Mouse (Mus musculus): ENCODE measurements at regions not wholly inside any gene's neighbourhood (a gene's known extent, or its start where the extent isn't known, plus 50 kb on each side); places are given as distances from the start of the nearest gene placed in this dataset.

- Histone ChIP-seq H3K4me1 (no peaks in the 10 kb centered on the region), H3K27me3 (replicated peaks) (no peaks in the 10 kb centered on the region), H3K4me2 (replicated peaks) (no peak overlapping the region), H3K27ac (no peak overlapping the region), H3K9me3 (no peaks in the 10 kb centered on the region), H3K36me3 (no peaks in the 10 kb centered on the region), H3K4me3 (no peak overlapping the region), H3K9ac (no peak overlapping the region)
- no peak for ATAC-seq (ENCODE audit: low FRiP score, low read depth)
These were observed 783.9 kb downstream of the Stpg2 start for GRCm38 (mm10) chr3:139989380-139989779.

DNA sequence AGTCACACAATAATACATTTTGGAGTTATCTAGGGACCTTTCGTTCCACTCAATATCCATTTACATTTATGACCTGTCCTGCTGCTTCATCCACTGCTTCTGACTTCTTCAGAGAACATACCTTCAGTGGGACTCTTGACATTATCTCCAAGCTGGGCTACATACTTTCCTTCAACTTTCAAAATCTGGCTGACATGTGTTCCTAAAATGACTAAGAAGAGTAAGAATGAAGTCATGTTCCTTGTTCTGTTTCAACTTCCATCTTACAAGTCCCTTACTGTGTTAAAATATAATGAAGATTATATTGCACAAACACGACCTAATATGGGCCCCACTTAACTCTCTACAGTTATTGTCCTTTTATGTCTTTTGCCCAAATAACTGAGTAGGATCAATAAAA is 807.0 kb downstream of the Stpg2 start:
- Histone ChIP-seq H3K9me3 (no peaks in the 10 kb centered on the region), H3K36me3 (no peaks in the 10 kb centered on the region), H3K27ac (no peak overlapping the region), H3K27me3 (replicated peaks) (no peaks in the 10 kb centered on the region), H3K4me2 (replicated peaks) (no peak overlapping the region), H3K4me1 (no peaks in the 10 kb centered on the region), H3K9ac (no peak overlapping the region), H3K4me3 (no peak overlapping the region)
- 77% methylated on average over 2 of the region's 2 CpGs for WGBS
- no peak for ATAC-seq (ENCODE audit: low FRiP score, low read depth)

GRCm38 (mm10) chr3:140034101-140034500 is 828.6 kb downstream of the Stpg2 start:
- Histone ChIP-seq H3K9ac (no peak overlapping the region), H3K4me3 (no peak overlapping the region), H3K4me1 (no peaks in the 10 kb centered on the region), H3K9me3 (no peaks in the 10 kb centered on the region), H3K36me3 (no peaks in the 10 kb centered on the region), H3K27ac (no peak overlapping the region), H3K4me2 (replicated peaks) (no peak overlapping the region), H3K27me3 (replicated peaks) (no peaks in the 10 kb centered on the region)
- no peak for ATAC-seq (ENCODE audit: low FRiP score, low read depth)
- 91% methylated on average over 3 of the region's 3 CpGs for WGBS

DNA sequence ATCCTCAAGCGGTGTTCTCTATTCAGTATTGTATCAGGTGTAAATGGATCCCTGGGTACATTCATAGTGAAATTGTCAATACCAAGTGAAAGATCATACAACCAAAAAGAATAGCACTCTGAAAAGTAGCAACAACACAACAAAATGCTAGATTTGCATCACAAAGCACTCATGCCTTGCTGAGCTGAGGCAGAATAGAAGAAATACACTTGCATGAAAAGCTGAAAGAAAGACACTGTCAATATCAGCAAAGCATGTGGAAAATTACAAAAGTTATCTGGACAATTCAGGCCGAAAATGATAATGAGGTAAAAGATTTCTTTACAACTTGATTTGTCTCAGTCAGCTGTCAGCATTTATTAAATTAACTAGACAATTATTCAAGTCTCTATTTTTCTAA is 829.6 kb downstream of the Stpg2 start:
- ATAC-seq (ENCODE audit: low FRiP score, low read depth) = no peak
- no peaks in the 10 kb centered on the region for H3K36me3 ChIP-seq
- no peaks in the 10 kb centered on the region for H3K27me3 ChIP-seq (replicated peaks)
- no peak overlapping the region for H3K27ac ChIP-seq
- no peaks in the 10 kb centered on the region for H3K4me1 ChIP-seq
- H3K4me2 ChIP-seq (replicated peaks) = no peak overlapping the region
- no peak overlapping the region for H3K9ac ChIP-seq
- no peaks in the 10 kb centered on the region for H3K9me3 ChIP-seq
- H3K4me3 ChIP-seq = no peak overlapping the region
- WGBS = 36% methylated on average over 2 of the region's 2 CpGs

GRCm38 (mm10) chr3:140044898-140045297 is 839.4 kb downstream of the Stpg2 start:
- H3K9me3 ChIP-seq = no peaks in the 10 kb centered on the region
- no peak for ATAC-seq (ENCODE audit: low FRiP score, low read depth)
- no peaks in the 10 kb centered on the region for H3K27me3 ChIP-seq (replicated peaks)
- no peak overlapping the region for H3K27ac ChIP-seq
- no peak overlapping the region for H3K4me3 ChIP-seq
- H3K36me3 ChIP-seq = no peaks in the 10 kb centered on the region
- H3K9ac ChIP-seq = no peak overlapping the region
- no peaks in the 10 kb centered on the region for H3K4me1 ChIP-seq
- no peak overlapping the region for H3K4me2 ChIP-seq (replicated peaks)

DNA sequence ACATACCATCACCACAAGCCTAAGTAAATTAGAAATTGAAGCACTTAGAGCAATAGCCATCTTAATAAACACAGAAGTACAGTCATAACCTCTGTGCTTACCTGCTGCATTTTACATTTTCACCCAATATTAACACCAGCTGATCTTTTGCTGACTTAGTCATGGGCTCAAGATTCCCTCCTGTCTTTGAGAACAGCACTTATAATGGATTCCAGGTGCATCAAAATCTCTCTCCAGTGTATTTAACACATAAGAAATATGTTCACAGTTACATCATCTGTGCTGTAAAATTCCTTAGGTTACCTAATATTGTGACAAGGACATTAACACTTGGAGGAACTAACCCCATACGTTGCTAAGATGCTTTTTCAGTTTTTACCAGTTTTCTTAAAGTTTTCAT is 849.1 kb downstream of the Stpg2 start:
- no peaks in the 10 kb centered on the region for H3K9me3 ChIP-seq
- H3K4me2 ChIP-seq (replicated peaks) = no peak overlapping the region
- no peaks in the 10 kb centered on the region for H3K4me1 ChIP-seq
- H3K27me3 ChIP-seq (replicated peaks) = no peaks in the 10 kb centered on the region
- H3K27ac ChIP-seq = no peak overlapping the region
- no peak overlapping the region for H3K9ac ChIP-seq
- H3K4me3 ChIP-seq = no peak overlapping the region
- no peaks in the 10 kb centered on the region for H3K36me3 ChIP-seq
- ATAC-seq (ENCODE audit: low FRiP score, low read depth) = no peak
- 63% methylated on average over 1 of the region's 1 CpGs for WGBS

DNA sequence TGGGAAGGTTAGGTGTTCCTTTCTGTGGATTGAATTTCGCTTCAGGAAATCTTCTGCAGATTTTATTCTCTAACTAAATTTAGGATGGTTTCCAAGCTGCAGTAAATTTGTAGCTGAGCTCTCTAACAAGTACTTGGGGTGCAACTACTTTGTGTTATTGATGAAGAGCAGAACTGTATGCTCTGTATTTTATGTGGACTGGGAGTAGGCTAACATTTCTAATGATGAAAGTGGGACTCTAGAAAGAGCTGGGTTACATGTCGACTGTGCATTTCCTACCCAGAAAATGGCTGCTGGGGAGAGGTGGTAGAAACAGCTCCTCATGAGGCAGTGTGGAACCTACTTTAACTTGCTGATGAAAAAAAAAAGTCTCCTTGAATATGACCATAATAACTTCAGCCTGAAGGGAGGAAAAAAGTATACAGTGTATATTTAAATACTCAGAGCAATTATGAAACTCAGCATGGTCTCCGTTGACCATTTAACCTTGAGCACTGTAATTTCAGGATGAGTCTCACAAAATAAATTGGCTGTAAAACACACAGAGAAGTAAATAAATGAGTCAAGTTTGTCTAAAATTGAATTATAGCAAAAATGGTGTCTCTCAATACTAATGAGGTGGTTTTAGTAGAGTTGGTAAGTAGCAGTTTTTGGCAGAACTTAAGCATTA is 852.6 kb downstream of the Stpg2 start:
- Histone ChIP-seq H3K9ac (no peak overlapping the region), H3K9me3 (no peaks in the 10 kb centered on the region), H3K27me3 (replicated peaks) (no peaks in the 10 kb centered on the region), H3K27ac (no peak overlapping the region), H3K4me3 (no peak overlapping the region), H3K4me1 (no peaks in the 10 kb centered on the region), H3K36me3 (no peaks in the 10 kb centered on the region), H3K4me2 (replicated peaks) (no peak overlapping the region)
- WGBS = 87% methylated on average over 3 of the region's 3 CpGs
- no peak for ATAC-seq (ENCODE audit: low FRiP score, low read depth)

- Histone ChIP-seq H3K4me3 (no peak overlapping the region), H3K27me3 (replicated peaks) (no peaks in the 10 kb centered on the region), H3K27ac (no peak overlapping the region), H3K9me3 (no peaks in the 10 kb centered on the region), H3K9ac (no peak overlapping the region), H3K36me3 (no peaks in the 10 kb centered on the region), H3K4me2 (replicated peaks) (no peak overlapping the region), H3K4me1 (no peaks in the 10 kb centered on the region)
- 85% methylated on average over 3 of the region's 3 CpGs for WGBS
- ATAC-seq (ENCODE audit: low FRiP score, low read depth) = no peak
These were observed 853.6 kb downstream of the Stpg2 start for GRCm38 (mm10) chr3:140059102-140059501.

GRCm38 (mm10) chr3:140059522-140060110 is 854.1 kb downstream of the Stpg2 start:
- Histone ChIP-seq H3K9ac (no peak overlapping the region), H3K4me1 (no peaks in the 10 kb centered on the region), H3K27me3 (replicated peaks) (no peaks in the 10 kb centered on the region), H3K9me3 (no peaks in the 10 kb centered on the region), H3K4me2 (replicated peaks) (no peak overlapping the region), H3K27ac (no peak overlapping the region), H3K4me3 (no peak overlapping the region), H3K36me3 (no peaks in the 10 kb centered on the region)
- WGBS = 86% methylated on average over 4 of the region's 4 CpGs
- no peak for ATAC-seq (ENCODE audit: low FRiP score, low read depth)

DNA sequence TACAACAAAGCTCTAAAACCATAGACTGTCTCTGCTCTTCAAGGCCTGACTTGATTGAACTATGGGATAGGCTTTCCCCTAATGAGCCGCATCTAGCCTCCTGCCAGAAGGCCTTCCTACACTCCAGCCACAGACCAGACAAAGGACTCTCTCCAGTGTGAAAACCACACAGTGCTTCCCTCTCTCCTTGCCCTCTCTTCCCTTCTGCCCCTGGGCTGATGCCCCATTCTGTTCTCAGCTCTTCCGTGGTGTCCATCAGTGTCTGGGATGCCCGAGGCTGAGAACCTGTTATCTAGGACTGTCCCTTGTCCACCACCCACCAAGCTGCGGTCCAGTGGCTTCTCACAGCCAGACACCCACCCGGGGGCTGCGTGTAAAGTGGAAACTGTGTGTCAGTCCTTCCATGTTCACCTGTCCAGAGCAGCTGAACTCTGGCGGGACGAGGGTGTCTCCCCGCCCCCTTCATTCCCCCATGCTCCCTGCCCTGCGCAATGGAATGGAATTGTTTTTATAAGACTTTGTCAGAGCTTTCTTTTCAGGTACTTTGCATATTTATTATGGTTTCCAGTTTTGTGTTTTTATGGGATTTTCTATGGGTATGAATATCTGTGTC is 856.4 kb downstream of the Stpg2 start:
- no peak for ATAC-seq (ENCODE audit: low FRiP score, low read depth)
- Histone ChIP-seq H3K4me1 (no peaks in the 10 kb centered on the region), H3K9ac (no peak overlapping the region), H3K27ac (no peak overlapping the region), H3K4me2 (replicated peaks) (no peak overlapping the region), H3K9me3 (no peaks in the 10 kb centered on the region), H3K4me3 (no peak overlapping the region), H3K27me3 (replicated peaks) (no peaks in the 10 kb centered on the region), H3K36me3 (no peaks in the 10 kb centered on the region)
- WGBS = 89% methylated on average over 10 of the region's 10 CpGs

GRCm38 (mm10) chr3:140062880-140063279 is 857.4 kb downstream of the Stpg2 start:
- 86% methylated on average over 5 of the region's 5 CpGs for WGBS
- no peak for ATAC-seq (ENCODE audit: low FRiP score, low read depth)
- Histone ChIP-seq H3K9ac (no peak overlapping the region), H3K27ac (no peak overlapping the region), H3K27me3 (replicated peaks) (no peaks in the 10 kb centered on the region), H3K4me1 (no peaks in the 10 kb centered on the region), H3K36me3 (no peaks in the 10 kb centered on the region), H3K4me2 (replicated peaks) (no peak overlapping the region), H3K9me3 (no peaks in the 10 kb centered on the region), H3K4me3 (no peak overlapping the region)

- Histone ChIP-seq H3K9me3 (no peaks in the 10 kb centered on the region), H3K27ac (no peak overlapping the region), H3K4me3 (no peak overlapping the region), H3K27me3 (replicated peaks) (no peaks in the 10 kb centered on the region), H3K4me2 (replicated peaks) (no peak overlapping the region), H3K9ac (no peak overlapping the region), H3K4me1 (no peaks in the 10 kb centered on the region), H3K36me3 (no peaks in the 10 kb centered on the region)
- 89% methylated on average over 3 of the region's 3 CpGs for WGBS
- no peak for ATAC-seq (ENCODE audit: low FRiP score, low read depth)
These were observed 878.8 kb downstream of the Stpg2 start for GRCm38 (mm10) chr3:140084333-140084732.

- no peaks in the 10 kb centered on the region for H3K4me1 ChIP-seq
- no peak for ATAC-seq (ENCODE audit: low FRiP score, low read depth)
- H3K36me3 ChIP-seq = no peaks in the 10 kb centered on the region
- H3K9ac ChIP-seq = no peak overlapping the region
- H3K4me2 ChIP-seq (replicated peaks) = no peak overlapping the region
- H3K9me3 ChIP-seq = no peaks in the 10 kb centered on the region
- H3K27ac ChIP-seq = no peak overlapping the region
- WGBS = 80% methylated on average over 3 of the region's 3 CpGs
- no peaks in the 10 kb centered on the region for H3K27me3 ChIP-seq (replicated peaks)
- no peak overlapping the region for H3K4me3 ChIP-seq
These were observed 879.9 kb downstream of the Stpg2 start for GRCm38 (mm10) chr3:140085385-140085784.

All from neural tube, embryonic 12.5 days (tissue).